Mouse (Mus musculus): Measurements from ENCODE around the gene Cenpb. TPM values are rescaled to one million over a fixed set of nuclear protein-coding genes. Genes with fewer than 3 reads are reported as not detected.
A peak's percentile ranks its signal among the peaks of the same experiment; 100 is the strongest.

The Cenpb gene
- total RNA-seq, 2 experiments from 2014 or later = 70.4 to 73.5 TPM

DNA sequence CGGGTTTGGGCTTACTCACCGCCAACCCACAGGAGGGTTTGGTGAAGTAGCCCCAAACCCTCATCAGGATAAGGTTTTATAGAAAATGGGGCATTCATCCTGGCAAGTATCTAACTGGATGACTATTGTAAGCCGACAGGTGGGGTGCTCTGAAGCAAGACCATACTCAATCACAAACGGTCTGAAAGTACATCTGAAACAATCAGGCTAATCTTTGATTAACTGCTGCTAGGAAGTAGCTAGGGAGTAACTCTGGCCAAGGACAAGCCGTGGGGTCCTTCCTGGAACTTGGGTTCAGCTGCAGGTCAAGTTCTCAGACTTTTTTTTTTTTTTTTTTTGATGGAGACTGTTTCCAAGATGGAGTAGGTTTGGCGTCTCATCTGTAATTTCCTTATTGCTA lies 11.9 kb downstream of the Cenpb start:
- no peak for DNase-seq (ENCODE audit: low spot score in 2 of 2)

DNA sequence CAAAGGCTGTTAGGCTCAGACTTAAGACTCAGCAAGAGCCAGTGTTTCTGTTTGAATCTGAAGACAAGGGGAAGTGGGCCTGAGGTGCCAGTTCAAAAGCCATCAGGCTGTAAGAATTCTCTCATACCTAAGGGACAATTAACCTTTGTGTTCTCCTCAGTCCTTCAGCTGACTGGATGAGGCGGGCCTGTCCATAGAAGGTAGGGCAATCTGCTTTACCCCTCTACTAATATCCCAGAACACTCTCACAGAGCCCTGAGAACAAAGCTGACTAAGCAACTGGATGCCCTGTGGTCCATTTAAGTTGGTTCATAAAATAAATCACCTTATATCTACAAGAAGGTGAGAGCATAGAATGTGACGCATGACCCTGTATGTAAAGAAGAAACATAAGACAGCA lies 13.7 kb downstream of the Cenpb start:
- DNase-seq (ENCODE audit: low spot score in 2 of 2) = no peak

DNA sequence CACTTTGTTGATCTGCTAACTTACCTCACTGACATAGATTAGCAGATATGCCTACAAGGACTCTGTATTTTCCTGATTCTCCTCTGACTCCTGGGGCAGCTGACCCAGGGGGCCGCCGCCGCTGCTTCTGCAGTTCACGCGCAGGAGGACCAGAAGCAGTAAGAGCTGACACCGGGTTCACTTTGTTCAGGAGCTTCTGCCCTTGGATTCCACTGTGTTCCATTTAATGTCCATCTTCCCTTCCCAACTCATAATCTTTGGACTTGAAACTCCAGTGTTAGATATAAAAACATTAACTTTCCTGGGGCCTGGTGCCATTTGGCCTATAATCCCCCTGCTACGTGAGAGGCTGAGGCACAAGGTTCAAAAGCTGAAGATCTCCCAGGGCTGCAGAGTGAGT lies 15.9 kb downstream of the Cenpb start:
- no peak for DNase-seq (ENCODE audit: low spot score in 2 of 2)

DNA sequence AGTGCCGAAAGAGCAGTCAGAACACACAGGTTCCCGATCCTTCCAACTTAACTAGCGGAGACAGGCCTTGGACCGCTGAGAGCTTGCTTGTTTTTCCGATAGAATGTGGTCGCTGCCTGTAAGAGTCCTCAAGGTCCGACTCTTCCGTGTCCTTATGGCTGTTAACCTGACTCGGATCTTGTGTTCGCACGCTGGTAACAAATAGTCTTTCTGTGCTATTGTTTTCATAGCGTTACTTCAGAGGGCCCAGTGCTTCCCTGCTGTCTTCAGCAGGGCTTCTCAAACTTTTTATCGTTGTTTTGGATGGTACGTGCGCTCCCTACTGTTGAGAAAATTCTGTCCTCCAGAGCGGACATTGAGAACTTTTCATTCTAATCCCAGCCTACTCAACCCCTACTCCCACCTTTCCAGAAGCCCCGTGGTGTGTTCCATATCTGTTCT lies 19.2 kb downstream of the Cenpb start:
- DNase-seq (ENCODE audit: low spot score in 2 of 2) = peak in 1 of 2 experiments; percentile 38

DNA sequence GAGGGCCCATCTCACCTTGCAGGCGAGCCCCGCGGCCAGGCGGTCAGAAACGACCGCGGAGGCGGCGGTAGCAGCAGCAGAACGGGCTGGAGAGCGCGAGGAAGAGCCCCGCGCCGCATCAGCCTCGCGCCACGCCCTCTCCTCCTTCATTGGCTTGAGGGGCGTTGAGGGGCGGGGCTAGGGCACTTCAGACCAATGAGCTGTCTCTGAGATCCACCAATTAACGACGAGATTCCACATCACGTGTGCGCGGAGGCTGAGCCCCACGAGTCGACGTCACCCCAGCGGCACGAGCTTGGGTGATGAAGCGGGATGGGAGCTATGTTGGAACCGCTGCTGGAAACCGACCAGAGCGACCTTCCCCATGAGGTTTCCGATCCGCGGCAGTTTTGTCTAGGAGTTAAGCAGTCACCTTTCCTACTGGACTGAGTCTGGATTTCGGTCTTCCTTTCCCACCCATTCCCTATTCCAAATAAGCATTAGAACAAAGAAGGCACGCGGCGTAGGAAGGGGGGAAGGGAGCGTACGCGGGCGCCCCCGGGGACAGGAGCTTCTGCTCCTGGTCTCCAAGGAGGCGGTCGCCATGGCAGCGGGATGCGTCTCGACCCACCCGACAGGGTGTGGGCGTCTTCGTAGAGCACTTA lies 19.8 kb downstream of the Cenpb start, which contains the start of gene 1700037H04Rik:
Gene 1700037H04Rik, minus strand, starts transcription at position 144 of the 644 bp plus-strand sequence.
- DNase-seq (ENCODE audit: low spot score in 2 of 2) = peak; percentile 95 to 98

DNA sequence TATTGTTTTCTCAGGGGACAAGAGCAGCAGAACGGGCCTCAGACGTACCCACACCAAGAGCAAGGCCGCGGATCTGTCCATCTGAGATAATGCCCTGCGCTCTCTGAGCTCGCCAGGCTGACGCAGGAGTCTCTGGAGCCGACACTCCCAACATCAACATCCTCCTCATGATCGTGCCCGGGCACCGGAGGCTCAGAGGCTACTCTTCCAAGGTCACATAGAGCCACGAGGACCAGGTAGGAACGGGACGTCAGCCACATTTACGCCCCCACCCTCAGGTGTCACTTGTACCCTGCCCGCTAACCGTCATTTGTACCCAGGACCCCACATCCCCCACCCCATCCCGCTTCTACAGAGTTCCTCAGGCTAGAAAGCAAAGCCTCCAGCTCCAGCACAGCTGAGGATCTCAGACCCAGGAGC lies 20.4 kb downstream of the Cenpb start:
- no peak for DNase-seq (ENCODE audit: low spot score in 2 of 2)

DNA sequence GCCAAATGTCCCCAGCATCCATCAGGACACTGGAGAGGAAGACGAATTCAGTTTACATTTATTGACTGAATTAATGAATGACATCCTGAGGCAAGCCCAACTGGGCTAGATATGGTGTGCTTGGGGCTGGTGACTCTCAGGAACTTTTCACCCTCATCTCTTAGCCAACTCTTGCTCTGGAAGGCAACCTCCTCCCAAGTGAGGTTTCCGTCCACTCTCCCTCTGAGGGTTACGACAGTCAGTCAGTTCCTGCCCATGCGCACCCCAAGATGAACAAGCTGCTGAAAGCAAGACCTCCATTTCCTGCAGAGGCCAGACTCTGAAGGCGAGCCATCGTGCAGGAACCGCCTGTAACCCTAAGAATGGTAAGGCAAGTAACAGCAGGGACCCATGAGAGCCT lies 22.9 kb downstream of the Cenpb start:
- DNase-seq (ENCODE audit: low spot score in 2 of 2) = no peak

DNA sequence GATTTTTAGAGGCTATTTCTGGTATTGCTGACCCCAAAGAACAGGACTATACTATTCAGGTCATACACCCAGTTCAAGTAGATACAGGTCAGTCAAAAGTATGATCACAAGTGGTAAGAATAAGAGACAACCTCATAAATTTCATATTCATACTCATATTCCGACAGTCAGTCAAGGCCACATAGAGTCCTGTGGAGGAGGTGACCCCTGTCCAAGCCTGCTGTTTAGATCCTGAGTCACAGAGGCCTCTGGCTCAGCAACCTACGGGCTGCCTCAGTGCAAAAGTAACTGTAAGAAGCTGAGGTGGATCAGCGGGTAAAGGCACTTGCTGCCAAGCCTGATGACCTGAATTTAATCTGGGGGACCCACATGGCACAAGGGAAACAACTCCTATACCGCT lies 25.8 kb downstream of the Cenpb start:
- DNase-seq (ENCODE audit: low spot score in 2 of 2) = no peak

DNA sequence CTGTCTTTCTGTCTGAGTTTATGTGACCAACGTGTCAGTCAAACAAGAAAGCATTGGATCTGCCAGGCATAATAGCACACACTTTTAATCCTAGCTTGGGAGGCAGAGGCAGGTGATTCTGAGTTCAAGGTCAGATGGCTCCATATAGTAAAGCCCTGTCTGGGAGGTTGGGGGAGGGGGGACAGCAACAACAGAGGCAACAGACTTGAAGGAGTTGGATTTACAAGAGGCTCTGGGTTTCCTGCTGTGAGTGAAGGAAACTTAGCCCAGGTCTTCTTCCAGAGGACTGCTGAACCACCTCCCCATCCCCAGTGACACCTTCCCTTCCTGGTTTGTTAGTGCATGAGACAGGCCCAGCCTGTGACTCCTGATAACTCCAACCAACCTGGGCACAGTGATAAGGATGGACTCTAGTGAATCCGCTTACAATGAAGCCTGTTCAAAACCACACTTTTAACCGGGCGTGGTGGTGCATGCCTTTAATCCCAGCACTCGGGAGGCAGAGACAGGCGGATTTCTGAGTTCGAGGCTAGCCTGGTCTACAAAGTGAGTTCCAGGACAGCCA lies 27.6 kb downstream of the Cenpb start:
- no peak for DNase-seq (ENCODE audit: low spot score in 2 of 2)

DNA sequence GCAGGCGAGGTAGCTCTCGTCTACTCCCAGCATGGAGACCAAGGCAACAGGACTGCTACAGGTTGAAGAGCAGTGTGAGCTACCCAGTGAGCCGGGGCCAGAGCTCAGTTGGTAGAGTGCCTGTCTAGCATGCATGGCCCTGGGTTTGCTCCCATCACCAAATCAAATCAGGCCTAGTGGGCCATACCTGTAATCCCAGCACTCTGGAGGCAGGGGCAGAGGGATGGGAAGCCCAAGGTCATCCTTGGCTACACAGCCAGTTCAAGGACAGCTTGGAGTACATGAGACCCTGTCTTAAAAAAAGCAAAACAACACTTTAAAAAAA lies 30.7 kb downstream of the Cenpb start:
- DNase-seq (ENCODE audit: low spot score in 2 of 2) = no peak

DNA sequence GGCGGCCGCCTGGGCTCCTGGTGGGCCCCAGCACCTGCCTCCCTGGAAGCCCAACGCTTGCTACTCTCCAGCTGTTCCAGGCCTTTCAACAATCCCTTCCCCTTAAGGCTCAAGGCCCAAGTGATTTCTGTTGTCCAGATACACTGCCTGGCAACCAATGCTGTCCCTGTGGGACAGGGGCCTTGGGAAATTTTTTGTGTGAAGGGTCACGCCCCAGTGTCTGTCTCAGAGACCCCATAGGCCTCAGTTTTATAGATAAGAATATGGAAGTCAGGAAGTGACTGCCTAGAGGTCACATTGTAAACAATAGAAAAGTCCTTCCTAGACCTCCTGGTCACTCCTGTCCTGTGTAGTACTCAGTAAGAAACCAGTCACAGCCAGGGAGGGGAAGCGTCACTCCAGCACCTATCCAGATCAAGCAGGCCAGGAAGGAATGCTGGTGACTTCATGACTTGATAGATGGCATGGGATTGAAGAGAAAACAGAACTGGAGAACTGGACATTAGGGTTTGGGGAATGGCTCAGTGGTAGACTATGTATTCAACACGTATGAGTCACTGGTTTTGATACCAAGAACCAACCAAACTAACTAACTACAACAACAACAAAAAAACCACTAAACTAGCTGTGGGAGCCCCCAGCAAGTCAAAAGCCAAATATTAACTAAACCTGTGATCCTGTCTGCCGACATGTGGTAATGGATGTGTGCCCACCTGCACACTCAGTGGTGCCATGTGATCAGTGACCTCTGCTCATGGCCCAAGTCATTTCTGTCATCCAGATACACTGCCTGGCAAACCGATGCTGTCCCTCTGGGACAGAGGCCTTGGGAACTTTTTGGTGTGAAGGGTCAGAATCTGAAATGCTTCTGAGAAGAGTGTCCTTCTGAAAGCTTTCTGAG lies 31.3 kb downstream of the Cenpb start:
- DNase-seq (ENCODE audit: low spot score in 2 of 2) = no peak

DNA sequence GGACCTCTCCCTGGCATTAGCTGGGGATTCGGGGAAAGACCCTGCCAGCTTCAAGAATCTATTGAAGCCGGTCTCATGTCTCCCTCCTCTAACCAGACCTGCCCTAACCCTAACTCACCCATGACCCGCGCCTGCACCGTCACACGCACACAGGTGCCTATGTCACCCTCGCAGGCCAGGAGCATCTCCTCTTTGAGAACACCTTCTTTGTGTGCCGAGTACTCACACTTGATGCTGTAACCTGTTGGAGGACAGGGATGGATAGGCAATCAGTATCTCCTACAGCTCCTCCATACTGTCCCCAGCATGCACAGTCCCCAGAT lies 32.9 kb downstream of the Cenpb start:
- DNase-seq (ENCODE audit: low spot score in 2 of 2) = no peak

DNA sequence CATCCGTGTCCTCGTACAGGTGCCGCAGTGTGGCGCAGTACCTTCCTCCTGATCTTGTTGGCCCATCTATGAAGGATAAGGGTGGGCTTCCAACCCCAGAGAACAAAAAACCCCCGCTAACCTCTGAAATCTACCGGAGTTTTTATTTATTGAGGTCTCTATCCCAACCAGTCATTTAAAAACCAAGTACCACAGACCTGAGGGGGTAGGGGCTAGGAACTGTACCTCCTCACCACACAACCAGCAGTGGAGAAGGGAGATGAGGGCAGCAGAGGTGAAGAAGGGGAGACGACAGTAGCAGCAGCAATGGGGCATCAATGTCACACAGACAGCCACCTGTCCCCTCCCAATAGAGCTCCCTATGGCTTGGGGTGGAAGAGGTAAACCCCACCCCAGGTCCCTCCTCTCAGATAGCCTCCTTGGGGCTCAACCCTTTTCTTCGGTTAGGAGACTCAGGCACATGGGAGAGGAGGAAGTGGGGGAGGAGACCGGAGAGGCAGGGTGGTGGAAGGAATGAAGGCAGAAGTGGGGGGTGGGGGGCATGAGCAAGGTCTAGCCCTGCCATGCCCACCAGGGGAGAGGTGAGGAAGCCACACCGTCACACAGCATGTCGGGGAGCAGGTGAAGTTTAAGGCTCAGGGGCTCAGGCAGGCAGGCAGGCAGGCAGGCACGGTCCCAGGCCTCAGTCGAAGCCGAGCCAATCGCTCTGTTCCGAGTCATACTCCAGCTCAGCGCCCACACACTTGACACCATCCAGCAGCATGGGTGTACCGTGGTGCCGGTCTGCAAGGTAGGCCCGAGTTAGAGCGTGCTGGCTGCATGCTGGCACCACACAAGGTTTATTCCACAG lies 33.4 kb downstream of the Cenpb start:
- no peak for DNase-seq (ENCODE audit: low spot score in 2 of 2)

DNA sequence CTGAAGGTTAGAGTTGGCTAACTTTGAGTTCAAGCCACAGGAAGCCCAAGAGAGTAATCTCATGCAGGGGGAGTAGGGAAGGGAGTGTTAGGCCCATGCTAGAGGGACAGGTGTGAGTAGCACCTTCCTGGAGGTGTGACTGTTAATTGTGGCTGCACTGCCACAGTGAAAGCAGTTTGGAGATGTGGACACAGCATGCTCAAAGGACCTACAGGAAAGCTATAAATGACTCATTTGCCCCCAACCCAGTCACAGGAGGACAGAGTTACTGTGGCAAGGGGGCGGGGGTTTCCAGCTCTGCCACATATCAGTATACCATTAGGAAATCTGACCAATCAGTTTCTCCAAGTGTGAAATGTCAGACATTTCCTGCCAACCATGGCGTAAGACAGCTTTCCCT lies 34.3 kb downstream of the Cenpb start:
- DNase-seq (ENCODE audit: low spot score in 2 of 2) = no peak

DNA sequence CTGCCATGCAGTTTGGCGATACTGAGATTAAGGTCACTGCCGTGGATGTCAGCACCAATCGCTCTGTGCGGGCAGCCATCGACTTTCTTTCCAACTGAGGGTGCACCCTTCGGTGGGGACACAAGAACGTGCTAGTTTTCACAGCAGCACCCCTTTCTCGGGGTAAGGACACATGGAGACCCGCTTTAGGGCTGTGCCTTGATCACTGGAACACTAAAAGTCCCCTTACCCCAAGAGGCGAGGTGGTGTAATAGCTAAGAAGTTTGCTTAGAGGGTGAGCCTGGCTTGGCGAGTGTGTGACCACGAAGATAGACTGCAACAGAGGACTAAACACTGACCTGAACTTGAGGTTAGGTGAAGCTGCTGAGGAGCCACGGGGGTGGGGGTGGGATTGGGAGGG lies 34.7 kb downstream of the Cenpb start:
- DNase-seq (ENCODE audit: low spot score in 2 of 2) = no peak

DNA sequence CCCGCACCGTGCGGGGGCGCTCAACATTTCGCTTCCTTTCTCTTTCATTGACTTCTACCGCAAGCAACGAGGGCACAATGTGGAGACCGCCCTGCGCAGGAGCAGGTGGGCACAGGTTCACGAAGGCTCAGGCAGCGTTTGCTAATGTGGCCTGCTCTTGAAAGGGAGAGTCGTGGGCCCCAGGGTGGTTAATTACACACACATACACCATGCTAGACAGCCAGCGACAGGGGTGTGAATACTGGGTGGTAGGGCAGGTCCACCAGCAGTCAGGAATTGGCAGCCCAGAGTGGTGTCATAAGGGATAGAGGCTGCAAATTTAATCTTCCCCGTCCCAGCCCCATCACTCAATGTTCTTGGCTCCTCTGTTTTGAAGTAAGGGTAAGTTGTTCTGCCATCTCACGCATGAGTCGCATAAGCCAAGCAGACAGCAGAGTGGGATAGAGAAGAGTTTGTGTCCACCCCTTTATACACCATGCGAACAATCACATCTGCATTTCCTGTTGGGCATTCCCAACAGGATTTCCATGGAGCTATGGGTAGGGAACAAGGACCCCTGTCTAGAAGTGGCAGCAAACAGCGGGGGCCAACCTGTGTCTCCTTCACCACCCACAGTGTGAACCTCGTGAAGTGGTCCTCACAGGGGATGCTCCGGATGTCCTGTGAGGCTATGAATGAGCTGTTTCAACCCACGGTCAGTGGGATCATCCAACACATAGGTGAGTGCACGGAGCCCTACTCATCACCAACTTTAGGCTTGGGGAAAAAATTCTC lies 36.7 kb downstream of the Cenpb start:
- DNase-seq (ENCODE audit: low spot score in 2 of 2) = no peak

DNA sequence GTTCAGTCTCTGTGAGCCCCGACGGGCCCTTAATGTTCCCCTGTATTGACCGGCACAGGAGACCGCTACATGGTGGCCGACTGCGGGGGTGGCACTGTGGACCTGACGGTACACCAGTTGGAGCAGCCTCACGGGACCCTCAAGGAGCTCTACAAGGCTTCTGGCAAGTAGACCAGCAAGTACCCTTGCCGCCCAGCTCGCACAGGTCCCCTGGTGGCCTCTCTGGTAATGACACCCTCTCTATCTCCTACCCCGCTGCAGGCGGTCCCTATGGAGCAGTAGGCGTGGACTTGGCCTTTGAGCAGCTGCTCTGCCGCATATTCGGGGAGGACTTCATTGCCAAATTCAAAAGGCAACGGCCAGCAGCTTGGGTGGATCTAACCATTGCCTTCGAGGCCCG lies 37.3 kb downstream of the Cenpb start:
- DNase-seq (ENCODE audit: low spot score in 2 of 2) = peak; percentile 30 to 53

DNA sequence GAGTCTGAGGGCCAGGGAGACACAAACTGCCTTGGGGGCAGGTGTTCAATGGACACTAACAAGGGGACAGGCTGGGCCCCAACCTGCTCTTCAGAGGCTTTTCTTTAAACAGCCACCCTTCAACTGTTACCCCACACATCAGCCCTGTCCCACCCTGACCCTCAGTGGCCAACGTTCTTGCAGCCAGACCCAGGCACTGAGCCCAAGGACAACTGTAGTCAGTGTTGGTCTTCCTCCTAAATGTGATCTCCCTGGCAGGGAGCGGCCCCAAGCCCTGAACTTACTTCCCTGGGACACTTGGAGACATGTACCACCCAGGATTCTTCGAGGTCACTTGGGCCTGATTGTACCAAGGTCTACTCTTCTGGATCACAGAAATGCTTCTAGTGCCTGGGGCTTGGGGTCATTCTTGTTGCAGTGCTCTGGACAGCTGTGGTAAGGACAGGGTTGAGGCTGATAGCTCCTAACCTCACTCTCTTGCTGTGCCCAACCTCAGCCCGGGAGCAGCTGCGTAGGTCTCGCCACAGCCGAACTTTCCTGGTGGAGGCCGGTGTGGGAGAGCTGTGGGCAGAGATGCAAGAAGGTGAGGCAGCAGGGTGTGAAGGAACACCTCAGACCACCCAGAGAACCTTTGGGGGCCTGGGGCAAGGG lies 38.4 kb downstream of the Cenpb start:
- DNase-seq (ENCODE audit: low spot score in 2 of 2) = no peak

DNA sequence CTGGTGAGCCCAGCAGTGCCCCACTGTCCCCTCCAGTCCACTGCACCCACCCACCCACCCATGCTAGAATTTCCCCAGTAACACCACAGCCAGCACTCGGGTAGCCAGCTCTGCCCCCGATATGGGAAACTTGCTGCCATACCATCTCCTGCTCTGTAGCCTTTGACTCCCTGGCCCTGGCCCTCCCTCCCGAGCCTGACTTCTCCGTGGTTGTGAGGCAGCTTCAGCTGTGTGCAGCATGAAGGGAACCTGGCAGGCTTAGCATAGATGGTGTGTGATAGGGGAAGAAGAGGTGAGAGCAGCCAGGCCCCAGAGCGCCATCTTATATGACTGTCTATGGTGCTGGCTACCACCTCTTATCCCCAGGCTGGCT lies 39.3 kb downstream of the Cenpb start:
- no peak for DNase-seq (ENCODE audit: low spot score in 2 of 2)

DNA sequence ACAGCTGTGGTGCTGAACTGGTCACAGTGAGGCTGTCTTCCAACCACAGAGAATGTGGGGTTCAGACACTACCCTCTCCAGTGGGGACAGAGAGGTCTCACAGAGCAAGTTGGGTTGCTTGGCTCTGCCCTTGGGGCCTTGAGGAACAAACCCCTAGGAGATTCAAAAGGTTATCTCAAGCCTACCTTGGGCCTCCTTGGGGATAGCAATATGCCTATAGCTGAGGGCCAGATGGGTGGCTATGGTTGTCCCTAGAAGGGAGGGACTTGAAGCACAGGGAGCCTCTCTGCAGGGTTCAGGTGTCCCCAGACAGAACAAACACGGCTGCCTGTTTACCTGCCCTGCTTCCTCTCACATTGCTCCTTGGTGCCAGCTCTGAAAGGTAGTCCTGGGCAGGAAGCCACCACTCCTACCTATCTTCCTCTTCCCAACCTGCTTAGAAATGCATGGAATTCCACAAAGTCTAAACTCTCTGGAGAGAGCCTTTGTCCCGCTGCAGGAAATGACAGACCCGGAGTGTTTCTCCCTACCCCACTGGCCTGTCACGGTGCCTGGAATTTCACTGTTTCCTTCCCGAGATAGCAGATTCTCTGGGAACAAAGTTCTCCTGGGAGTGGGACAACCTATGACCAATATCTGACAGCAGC lies 39.9 kb downstream of the Cenpb start:
- DNase-seq (ENCODE audit: low spot score in 2 of 2) = no peak
